Mouse (Mus musculus): ENCODE results near the gene Atp6v1g1. TPM values are rescaled to one million over a fixed set of nuclear protein-coding genes. Genes with fewer than 3 reads are reported as not detected.

The Atp6v1g1 gene
- total RNA-seq (2017), result 71.6 and 116 TPM in 2 replicates

DNA sequence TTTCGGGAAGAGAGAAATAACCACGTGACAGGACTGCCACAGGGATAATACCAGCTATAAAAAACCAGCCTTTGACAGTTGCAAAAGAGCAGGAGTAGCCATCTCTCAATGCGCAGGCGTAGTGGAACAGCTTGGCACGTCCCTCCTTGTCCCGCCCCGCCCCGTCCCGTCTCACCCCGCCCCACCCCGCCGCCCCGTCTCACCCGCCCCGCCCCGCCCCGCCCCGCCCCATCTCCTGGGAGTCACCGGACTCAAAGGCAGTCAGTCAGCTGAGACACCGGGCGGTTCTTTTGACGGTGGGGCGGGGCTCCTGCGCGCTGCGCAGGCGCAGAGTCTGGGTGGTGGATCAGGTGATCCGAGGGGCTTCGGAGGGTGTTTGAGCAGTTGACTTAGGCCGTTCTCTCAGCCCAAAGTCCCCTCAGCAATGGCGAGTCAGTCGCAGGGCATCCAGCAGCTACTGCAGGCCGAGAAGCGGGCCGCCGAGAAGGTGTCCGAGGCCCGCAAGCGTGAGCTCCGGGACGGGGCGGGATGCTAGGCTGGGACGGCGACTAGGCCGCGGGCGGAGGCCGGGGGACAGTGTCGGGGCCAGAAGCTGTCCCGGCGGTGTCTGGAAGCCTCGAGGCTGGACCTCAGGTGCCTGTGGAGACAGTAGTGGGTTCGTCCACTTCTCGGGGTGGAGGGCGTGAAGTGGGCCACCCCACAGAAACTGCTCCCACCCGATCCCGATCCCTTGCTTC is at the start of gene Atp6v1g1:
Atp6v1g1 (plus strand) TSS at position 279 of the 737 bp plus-strand sequence.
- ATAC-seq (replicated peaks in 1 of 2; ENCODE audit: insufficient read depth in 1 of 2, low FRiP score in 2 of 2, low TSS enrichment in 1 of 2, low read depth in 1 of 2, poor library complexity in 2 of 2, severe bottlenecking in 2 of 2), result peak; percentile 87 to 90

DNA sequence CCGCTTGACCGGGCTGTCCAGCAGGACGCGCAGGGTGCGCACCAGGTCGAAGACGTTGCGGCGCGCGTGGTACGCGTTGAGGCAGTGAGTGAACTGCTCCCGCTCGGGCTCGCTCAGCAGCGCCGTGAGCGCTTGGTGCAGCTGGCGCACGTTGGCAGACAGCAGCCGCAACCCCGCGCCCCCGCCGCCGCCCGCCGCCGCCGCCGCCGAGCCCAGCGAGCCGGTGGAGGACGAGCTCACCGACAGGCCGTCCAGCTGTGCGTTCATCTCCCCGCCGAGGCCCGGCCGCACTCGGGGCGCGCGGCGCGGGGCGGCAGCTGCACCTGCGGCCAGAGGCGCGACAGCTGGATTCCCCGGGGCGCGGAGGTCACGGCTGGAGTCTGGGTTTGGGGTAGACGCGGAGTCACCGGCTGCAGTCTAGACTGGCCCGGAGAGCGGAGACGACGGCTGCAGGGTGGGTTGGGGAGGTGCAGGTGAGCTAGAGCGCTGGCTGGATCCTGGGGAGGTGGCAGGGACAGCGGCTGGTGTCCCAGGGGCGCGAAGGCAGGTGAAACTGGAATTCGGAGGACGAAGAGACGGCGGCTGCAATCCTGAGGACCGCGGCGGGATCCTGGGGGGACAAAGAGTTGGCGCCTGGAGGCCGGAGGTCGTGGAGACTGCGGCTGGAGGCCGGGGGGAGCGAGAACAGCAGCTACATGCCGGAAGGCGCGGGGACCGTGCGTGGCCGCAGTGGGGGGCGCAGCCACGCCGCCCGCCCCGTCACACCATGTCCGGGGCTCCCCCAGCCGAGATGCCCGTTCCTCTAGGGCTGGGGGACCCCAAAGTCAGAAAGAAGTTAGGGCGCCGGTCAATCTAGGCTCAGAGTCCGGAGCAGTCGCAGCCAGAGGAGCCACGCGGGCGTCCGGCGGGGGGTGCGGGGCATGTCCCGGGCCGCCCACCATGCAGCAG is 49.3 kb upstream of the Atp6v1g1 start:
- ATAC-seq (replicated peaks in 1 of 2; ENCODE audit: insufficient read depth in 1 of 2, low FRiP score in 2 of 2, low TSS enrichment in 1 of 2, low read depth in 1 of 2, poor library complexity in 2 of 2, severe bottlenecking in 2 of 2), result peak; percentile 8 to 38; a peak in 1 of 4 replicates

DNA sequence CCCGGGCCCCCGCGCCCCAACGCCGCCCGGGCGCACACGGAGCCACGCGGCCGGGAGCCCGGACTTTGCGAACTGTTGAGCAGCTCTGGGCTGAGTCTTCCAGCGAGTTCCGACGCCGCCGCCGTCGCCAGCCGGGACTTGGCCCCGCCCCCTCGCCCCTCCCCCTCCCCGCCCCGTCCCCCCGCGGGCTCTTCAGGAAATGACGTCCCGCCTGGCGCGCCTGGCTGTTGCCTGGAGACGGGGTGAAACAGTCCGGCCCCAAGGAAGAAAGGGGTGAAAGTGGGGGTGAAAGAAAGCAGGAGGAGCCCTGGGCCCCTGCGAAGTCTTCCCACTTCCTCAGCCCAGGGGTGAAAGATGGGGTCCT is 48.7 kb upstream of the Atp6v1g1 start, which contains the start of gene Whrn:
Whrn (minus strand) TSS at position 77 of the 364 bp plus-strand sequence.
- peak; percentile 76 to 84 for ATAC-seq (replicated peaks in 1 of 2; ENCODE audit: insufficient read depth in 1 of 2, low FRiP score in 2 of 2, low TSS enrichment in 1 of 2, low read depth in 1 of 2, poor library complexity in 2 of 2, severe bottlenecking in 2 of 2)

DNA sequence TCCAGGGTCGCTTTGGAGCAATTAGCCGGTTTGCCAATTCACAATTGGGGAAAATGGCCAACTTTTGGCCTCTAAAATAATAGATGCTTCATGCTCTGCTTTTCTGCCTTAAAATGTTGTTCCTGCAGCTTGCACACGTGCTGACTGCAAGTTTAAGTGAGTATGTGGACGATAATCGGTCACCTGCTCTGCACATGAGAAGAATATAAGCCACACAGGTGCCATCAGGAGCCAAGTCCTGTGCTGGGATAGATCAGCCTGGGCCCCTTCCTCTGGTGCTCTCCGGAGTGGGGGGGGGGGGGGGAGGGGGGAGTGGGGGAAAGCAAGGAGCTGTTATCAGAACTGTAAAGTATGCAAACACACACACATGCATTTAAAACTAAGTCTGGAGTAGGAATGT is 48.3 kb upstream of the Atp6v1g1 start:
- no peak for ATAC-seq (replicated peaks in 1 of 2; ENCODE audit: insufficient read depth in 1 of 2, low FRiP score in 2 of 2, low TSS enrichment in 1 of 2, low read depth in 1 of 2, poor library complexity in 2 of 2, severe bottlenecking in 2 of 2)

DNA sequence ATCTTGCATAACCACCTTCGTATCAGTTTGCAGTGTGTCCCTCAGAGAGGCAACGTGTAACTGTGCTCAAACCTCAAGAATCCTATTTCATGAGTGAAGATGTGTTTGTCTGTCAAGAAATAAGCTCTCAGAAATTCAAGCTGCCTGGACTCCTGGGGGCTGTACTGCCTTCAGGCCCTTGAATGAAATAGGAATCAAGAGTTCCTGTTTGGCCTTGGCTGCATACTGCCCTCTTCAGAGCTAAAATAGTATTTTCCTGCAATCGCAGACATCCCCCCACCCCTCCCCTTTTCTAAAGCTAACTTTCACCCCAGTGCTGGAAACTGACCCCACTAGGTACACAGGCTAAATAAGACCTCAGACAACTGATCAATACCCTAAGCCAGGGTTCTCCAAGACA is 46.2 kb upstream of the Atp6v1g1 start:
- ATAC-seq (replicated peaks in 1 of 2; ENCODE audit: insufficient read depth in 1 of 2, low FRiP score in 2 of 2, low TSS enrichment in 1 of 2, low read depth in 1 of 2, poor library complexity in 2 of 2, severe bottlenecking in 2 of 2), result 0 out of 4 replicates have a peak, but pooled peaks of 1 of the 2 experiments have one; percentile 29

DNA sequence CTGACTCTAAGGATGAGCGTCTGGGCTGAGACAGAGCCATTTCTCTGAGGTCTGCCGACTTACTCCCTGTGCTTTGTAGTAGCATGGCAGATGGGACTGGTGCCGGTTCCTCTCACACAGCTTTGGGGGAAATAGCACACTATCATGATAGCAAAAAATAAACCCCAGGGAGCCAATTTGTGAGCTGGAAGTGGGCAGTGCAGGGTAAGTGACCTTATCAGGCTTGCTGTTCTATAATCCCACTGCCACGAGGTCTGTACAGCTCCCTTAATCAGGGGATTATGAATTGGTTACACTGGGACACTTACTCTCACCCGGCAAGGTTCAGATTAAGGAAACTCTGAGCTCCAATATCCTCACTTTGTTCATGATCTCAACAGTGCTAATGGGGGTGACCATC is 43.5 kb upstream of the Atp6v1g1 start:
- no peak for ATAC-seq (replicated peaks in 1 of 2; ENCODE audit: insufficient read depth in 1 of 2, low FRiP score in 2 of 2, low TSS enrichment in 1 of 2, low read depth in 1 of 2, poor library complexity in 2 of 2, severe bottlenecking in 2 of 2)

DNA sequence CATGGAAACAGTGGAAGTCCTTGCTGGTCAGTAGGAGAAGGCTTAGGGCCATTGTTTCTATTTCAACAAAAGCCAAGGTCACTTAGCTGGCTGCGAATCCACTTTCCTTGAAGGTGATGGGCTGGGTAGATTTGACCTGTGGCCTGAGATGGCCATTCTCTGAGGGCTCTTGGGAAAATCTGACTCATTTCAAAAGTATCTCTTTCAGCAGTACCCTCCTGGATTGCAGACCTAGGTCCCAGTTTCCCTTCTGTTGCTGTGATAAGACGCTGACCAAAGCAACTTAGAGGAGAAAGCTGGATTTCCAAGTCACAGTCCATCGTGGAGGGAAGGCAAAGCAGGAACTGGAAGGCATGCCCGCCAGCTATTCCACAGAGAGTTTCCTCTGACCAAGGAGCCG is 40.6 kb upstream of the Atp6v1g1 start:
- ATAC-seq (replicated peaks in 1 of 2; ENCODE audit: insufficient read depth in 1 of 2, low FRiP score in 2 of 2, low TSS enrichment in 1 of 2, low read depth in 1 of 2, poor library complexity in 2 of 2, severe bottlenecking in 2 of 2), result no peak

DNA sequence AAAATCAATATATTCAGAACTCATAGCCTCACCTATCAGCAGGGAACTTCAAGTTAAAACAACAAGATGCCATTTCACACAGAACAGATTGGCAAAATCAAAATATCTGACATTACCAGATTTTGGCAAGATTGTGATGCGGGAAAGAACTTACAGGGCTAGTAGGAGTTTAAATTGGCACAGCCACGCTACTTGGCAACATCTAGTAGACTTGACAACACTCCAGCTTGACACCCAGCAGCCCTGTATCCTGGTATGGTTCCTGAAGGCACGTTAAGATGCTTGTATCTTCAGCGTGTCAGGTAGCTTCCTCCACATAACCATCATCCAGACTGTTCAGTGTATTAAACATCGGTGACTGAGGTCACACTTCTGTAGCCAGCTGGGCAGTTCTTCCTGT is 37.1 kb upstream of the Atp6v1g1 start:
- no peak for ATAC-seq (replicated peaks in 1 of 2; ENCODE audit: insufficient read depth in 1 of 2, low FRiP score in 2 of 2, low TSS enrichment in 1 of 2, low read depth in 1 of 2, poor library complexity in 2 of 2, severe bottlenecking in 2 of 2)

DNA sequence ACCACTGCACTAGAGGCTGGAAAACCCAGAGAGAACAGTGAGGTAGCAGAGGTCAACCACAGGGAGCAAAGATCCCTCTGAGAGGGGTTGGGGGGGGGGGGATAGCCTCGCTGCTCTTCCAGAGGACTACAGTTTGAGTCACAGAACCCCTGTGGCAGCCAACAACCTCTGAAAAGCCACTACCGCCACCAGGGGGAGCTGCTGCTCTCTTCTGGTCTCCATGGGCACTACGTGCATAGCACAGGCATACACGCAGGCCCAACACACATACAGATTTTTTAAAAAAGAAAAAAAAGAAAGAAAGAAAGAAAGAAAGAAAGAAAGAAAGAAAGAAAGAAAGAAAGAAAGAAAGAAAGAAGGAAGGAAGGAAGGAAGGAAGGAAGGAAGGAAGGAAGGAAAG is 36.3 kb upstream of the Atp6v1g1 start:
- peak; percentile 83 to 86 for ATAC-seq (replicated peaks in 1 of 2; ENCODE audit: insufficient read depth in 1 of 2, low FRiP score in 2 of 2, low TSS enrichment in 1 of 2, low read depth in 1 of 2, poor library complexity in 2 of 2, severe bottlenecking in 2 of 2)

DNA sequence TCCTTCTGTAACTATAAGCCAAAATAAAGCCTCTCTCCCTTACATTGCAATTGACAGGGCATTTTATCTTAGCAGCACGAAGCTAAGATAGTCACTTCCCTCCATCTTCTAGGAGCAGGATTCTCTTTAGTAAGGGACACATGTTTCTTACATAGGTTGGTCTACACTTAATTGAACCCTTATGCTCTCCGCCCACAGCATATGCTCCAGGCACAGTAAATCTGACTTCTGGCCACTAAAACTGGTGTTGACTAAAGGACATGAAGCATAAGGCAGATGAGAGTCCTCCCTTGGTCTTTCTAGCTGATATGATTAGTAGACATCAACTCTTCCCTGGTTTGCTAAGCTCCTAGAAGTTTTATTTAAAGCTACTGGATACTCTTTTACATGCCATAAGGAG is 31.7 kb upstream of the Atp6v1g1 start:
- no peak for ATAC-seq (replicated peaks in 1 of 2; ENCODE audit: insufficient read depth in 1 of 2, low FRiP score in 2 of 2, low TSS enrichment in 1 of 2, low read depth in 1 of 2, poor library complexity in 2 of 2, severe bottlenecking in 2 of 2)

DNA sequence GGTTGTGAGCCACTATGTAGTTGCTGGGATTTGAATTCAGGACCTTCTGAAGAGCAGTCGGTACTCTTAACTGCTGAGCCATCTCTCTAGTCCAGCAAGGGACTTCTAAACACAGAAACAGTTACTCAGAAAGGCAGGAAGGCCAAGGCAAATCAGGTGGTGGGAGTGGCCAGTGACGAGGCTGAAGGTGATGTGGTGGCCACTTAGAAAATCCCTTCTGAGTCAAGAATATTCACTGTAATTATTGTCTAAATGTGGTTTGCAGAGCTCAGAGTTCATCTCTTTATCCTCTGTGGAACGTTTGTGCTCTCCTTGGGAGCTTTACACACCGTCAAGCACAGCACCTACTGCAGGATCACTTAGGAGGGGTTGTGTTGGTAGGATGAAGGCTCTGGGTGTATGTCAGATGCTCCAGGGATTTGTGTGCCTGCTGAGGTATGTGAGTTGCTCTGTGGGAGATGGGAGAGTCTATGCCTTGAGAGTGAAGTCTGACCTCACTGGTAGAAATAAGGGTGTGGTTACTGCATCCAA is 30.1 kb upstream of the Atp6v1g1 start:
- no peak for ATAC-seq (replicated peaks in 1 of 2; ENCODE audit: insufficient read depth in 1 of 2, low FRiP score in 2 of 2, low TSS enrichment in 1 of 2, low read depth in 1 of 2, poor library complexity in 2 of 2, severe bottlenecking in 2 of 2)

DNA sequence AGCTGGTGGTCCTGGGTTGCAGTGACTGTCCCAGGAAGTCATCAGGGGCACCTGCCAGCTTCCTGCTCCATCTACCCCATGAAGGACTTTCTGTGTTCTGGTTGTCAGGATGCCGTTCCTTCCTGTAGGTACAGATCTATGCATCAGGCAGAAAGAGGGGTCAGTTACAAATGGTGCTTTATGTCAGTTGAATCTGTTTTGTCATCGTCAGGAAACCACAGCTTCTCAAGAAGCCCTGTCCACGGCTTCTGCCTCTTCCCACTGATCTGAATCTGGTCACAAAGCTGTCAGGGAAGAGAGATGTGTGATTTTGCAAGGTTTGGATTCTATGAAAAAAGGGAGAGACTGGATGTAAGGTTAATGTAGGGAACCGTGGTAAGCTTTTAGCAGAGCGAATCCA is 29.6 kb upstream of the Atp6v1g1 start:
- no peak for ATAC-seq (replicated peaks in 1 of 2; ENCODE audit: insufficient read depth in 1 of 2, low FRiP score in 2 of 2, low TSS enrichment in 1 of 2, low read depth in 1 of 2, poor library complexity in 2 of 2, severe bottlenecking in 2 of 2)

DNA sequence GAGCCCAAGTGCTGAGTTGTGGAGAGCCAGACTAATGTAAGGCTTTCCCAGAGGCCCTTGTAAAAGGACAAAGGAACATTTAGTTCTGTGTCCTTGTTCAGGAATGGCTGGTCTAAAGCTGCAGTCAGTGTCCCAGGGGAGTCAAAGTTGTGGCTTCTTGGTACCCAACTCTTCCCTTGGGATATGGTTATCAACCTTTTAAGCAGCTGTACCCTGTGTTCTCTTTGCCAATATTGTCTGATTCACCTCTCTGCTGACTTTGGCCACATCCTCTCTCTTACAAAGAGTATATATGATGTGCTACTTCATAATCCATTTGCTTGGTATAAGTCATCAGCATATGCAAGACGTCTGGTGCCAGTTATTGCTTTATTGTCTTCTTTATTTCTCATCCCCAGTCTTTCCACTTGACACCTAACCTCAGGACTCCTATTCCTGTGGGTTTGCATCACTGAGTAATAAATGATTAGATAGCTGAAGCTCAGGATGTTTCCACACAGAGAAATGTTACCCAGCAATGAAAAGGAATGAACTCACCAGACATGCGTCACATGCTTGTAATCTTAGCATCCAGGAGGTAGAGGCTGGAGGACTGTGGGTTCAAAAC is 22.7 kb upstream of the Atp6v1g1 start:
- ATAC-seq (replicated peaks in 1 of 2; ENCODE audit: insufficient read depth in 1 of 2, low FRiP score in 2 of 2, low TSS enrichment in 1 of 2, low read depth in 1 of 2, poor library complexity in 2 of 2, severe bottlenecking in 2 of 2), result no peak

DNA sequence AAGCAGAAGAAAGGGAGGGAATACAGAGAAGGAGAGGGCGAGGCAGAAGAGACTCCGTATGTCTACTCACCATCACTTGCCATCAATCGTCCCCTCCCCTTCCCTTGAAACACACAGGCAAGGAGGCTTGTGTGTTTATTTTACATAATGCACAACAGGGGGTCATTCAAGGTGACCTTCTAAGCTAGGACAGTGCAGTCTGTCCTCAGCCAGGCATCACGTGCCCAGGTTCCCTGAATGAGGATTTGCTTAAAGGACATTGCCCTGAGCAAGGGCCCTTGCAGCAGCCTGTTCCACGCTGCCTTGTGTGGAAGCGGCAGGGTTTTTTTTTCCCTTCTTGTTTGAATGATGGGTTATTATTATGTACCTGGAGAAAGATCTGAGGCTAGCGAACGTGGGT is 19.1 kb upstream of the Atp6v1g1 start:
- no peak for ATAC-seq (replicated peaks in 1 of 2; ENCODE audit: insufficient read depth in 1 of 2, low FRiP score in 2 of 2, low TSS enrichment in 1 of 2, low read depth in 1 of 2, poor library complexity in 2 of 2, severe bottlenecking in 2 of 2)

DNA sequence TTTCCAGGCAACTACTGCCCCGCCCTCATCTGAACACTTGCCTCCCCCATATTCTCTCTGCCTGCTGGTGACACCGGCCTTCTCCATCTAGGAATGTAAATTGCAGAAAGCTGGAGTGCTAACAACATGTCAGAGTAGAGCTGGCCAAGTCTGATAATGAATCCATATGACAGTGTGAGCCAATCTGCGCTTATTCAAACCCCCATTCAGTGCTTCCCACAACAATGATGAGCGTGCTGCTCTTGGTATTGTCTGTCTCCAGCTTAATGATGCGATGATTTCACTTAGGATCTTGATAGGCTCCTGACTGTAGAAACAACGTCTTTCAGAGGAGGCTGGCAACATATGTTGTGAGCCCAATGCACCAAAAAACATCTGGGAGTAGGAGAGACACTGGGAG is 15.6 kb upstream of the Atp6v1g1 start:
- ATAC-seq (replicated peaks in 1 of 2; ENCODE audit: insufficient read depth in 1 of 2, low FRiP score in 2 of 2, low TSS enrichment in 1 of 2, low read depth in 1 of 2, poor library complexity in 2 of 2, severe bottlenecking in 2 of 2), result no peak

DNA sequence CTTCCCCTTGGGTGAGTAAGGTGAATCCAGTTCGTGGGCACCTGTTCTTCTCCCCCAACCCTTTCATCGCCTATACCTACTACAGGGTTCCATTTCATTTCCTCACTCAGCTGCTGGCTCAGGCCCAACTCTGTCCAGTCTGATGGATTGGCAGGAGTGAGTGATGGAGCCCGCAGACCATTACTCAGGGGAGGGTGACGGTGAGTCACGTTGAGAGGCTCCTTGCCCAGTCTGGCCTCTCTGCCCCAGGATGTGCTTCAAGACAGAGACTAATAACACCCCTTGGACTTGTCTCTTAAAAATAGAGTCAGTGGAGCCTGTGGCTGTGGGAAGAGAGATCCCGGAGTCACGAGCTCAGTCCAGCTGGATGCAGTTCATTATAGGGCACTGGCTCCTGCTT is 14.2 kb upstream of the Atp6v1g1 start:
- no peak for ATAC-seq (replicated peaks in 1 of 2; ENCODE audit: insufficient read depth in 1 of 2, low FRiP score in 2 of 2, low TSS enrichment in 1 of 2, low read depth in 1 of 2, poor library complexity in 2 of 2, severe bottlenecking in 2 of 2)

DNA sequence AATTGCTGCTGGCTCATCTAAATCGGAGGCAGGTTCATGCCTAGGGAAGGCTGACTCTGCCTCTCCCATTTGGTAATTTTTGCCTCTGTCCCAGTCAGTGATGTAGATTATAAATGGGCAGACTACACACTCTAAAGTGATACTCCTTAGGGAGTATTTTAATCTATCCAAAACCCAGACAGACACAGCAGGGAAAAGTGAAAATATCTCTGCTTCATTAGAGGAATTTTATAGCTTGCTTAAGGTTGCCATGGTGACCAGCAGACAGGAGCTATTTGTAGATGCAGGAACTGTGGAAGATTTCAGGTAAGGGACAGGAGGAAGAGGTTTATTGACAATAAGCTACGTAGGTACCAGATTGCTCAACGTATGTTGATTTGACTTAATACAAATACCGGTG is 7.0 kb upstream of the Atp6v1g1 start:
- no peak for ATAC-seq (replicated peaks in 1 of 2; ENCODE audit: insufficient read depth in 1 of 2, low FRiP score in 2 of 2, low TSS enrichment in 1 of 2, low read depth in 1 of 2, poor library complexity in 2 of 2, severe bottlenecking in 2 of 2)

DNA sequence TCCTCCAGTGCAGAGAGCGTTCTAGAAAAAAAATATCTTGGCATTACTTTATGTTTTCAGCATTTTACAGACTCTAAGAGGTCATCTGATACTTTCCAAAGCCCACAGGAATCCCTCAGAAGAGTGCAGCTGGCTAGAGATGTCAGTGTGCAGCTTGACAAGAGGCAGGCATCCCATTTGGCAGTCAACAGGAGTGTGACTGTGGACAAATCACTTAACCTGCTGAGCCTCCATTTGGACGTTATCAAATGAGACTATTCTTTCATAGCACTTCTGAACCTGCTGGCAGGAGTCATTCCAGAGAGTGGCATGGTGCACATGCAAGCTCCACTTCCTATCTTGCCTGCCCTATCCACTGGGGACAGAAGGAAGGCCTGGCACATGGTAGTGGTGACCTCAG is 2.4 kb upstream of the Atp6v1g1 start:
- no peak for ATAC-seq (replicated peaks in 1 of 2; ENCODE audit: insufficient read depth in 1 of 2, low FRiP score in 2 of 2, low TSS enrichment in 1 of 2, low read depth in 1 of 2, poor library complexity in 2 of 2, severe bottlenecking in 2 of 2)
